Mouse (Mus musculus): Measurements from ENCODE around the gene Dnah11.
A peak's percentile ranks its signal among the peaks of the same experiment; 100 is the strongest.
"Not testable (repeated sequence)": the region's sequence is repeated elsewhere in the genome, so short reads cannot be mapped to it uniquely, and the experiment has no call there.

Dnah11 gene

GRCm38 (mm10) chr12:117959213-117959612 lies 239.6 kb downstream of the Dnah11 start:
- DNase-seq, result no peak

- no peak for DNase-seq
These were observed 251.8 kb downstream of the Dnah11 start for GRCm38 (mm10) chr12:117946823-117947704.

GRCm38 (mm10) chr12:117941947-117942346 lies 256.9 kb downstream of the Dnah11 start:
- DNase-seq, result peak in 1 of 2 experiments; percentile 4

- no peak for DNase-seq
These were observed 260.6 kb downstream of the Dnah11 start for GRCm38 (mm10) chr12:117938214-117938613.

GRCm38 (mm10) chr12:117932026-117932425 lies 266.8 kb downstream of the Dnah11 start:
- DNase-seq, result no peak

- DNase-seq, result no peak
These were observed 269.1 kb downstream of the Dnah11 start for GRCm38 (mm10) chr12:117929768-117930167.

- no peak for DNase-seq
These were observed 282.8 kb downstream of the Dnah11 start for GRCm38 (mm10) chr12:117915826-117916588.

- no peak for DNase-seq
These were observed 284.1 kb downstream of the Dnah11 start for GRCm38 (mm10) chr12:117914613-117915245.

GRCm38 (mm10) chr12:117911396-117911795 lies 287.4 kb downstream of the Dnah11 start:
- no peak for DNase-seq

- DNase-seq, result not testable (repeated sequence)
These were observed 293.5 kb downstream of the Dnah11 start for GRCm38 (mm10) chr12:117905232-117905840.

GRCm38 (mm10) chr12:117903671-117904070 lies 295.2 kb downstream of the Dnah11 start:
- no peak for DNase-seq

- DNase-seq, result not testable (repeated sequence)
These were observed 297.5 kb downstream of the Dnah11 start for GRCm38 (mm10) chr12:117901352-117901751.

- DNase-seq, result not testable (repeated sequence)
These were observed 298.0 kb downstream of the Dnah11 start for GRCm38 (mm10) chr12:117900798-117901197.

- no peak for DNase-seq
These were observed 311.4 kb downstream of the Dnah11 start for GRCm38 (mm10) chr12:117887422-117887821.

GRCm38 (mm10) chr12:117884627-117885026 lies 314.2 kb downstream of the Dnah11 start:
- DNase-seq, result no peak

GRCm38 (mm10) chr12:117878341-117878740 lies 320.5 kb downstream of the Dnah11 start:
- no peak for DNase-seq

GRCm38 (mm10) chr12:117872265-117872664 lies 326.6 kb downstream of the Dnah11 start:
- no peak for DNase-seq

- no peak for DNase-seq
These were observed 330.9 kb downstream of the Dnah11 start for GRCm38 (mm10) chr12:117867708-117868564.

GRCm38 (mm10) chr12:117862655-117863054 lies 336.2 kb downstream of the Dnah11 start:
- DNase-seq, result no peak

GRCm38 (mm10) chr12:117861249-117861648 lies 337.6 kb downstream of the Dnah11 start:
- no peak for DNase-seq

- no peak for DNase-seq
These were observed 338.0 kb downstream of the Dnah11 start for GRCm38 (mm10) chr12:117860840-117861239.

- DNase-seq, result no peak
These were observed 341.0 kb downstream of the Dnah11 start for GRCm38 (mm10) chr12:117857884-117858283.
